Mouse (Mus musculus): ENCODE results near the gene D5Ertd579e. TPM values are rescaled to one million over a fixed set of nuclear protein-coding genes. Genes with fewer than 3 reads are reported as not detected.

The D5Ertd579e gene
- total and polyA plus RNA-seq, 3 experiments: 13.7 to 29.4 (median 22.9) TPM

DNA sequence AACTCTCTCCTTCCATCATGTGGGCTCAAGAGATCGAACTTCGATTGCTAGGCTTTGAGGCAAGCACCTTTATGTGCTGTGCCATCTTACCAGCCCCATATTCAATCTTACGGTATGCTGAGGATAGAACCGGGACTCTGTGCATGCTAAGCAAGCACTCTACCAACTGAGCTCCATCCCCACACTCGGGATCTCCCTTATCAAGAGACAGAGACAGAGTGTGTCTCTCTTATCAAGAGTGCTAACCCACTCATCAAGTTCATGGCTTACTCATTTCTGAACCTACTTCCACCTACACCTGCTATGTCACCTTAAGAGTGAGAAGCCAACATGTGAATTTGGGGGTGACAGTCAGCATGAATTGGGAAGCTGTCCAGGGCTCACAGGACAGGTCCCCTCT is 24.4 kb upstream of the D5Ertd579e start:
- H3K9me3 ChIP-seq (replicated peaks; ENCODE audit: low read length): no peaks in the 10 kb centered on the region
- no peak overlapping the region for H3K4me2 ChIP-seq (ENCODE audit: insufficient read depth, low read depth, poor library complexity, severe bottlenecking)
- peaks cover 7 to 15% of the 10 kb centered on the region in 2 experiments; a peak in 2 of 4 replicates for H3K4me1 ChIP-seq (ENCODE audit: control insufficient read depth in 1 of 2, insufficient read depth in 2 of 2)
- TF ChIP-seq IRF4 (IDR thresholded peaks at IDR 0.05; ENCODE audit: low read depth, low read length): no peak
- TF ChIP-seq USF2 (conservative IDR thresholded peaks at IDR 0.05; ENCODE audit: low read depth, low read length): no peak
- no peak for TF ChIP-seq POLR2A (IDR thresholded peaks at IDR 0.05; ENCODE audit: low read depth, low read length)
- no peak for TF ChIP-seq ZKSCAN1 (IDR thresholded peaks at IDR 0.05; ENCODE audit: borderline replicate concordance, low read depth, low read length)
- no peak for TF ChIP-seq TCF12 (IDR thresholded peaks at IDR 0.05; ENCODE audit: low read depth, low read length)
- TF ChIP-seq MYC (IDR thresholded peaks at IDR 0.05; ENCODE audit: low read depth, low read length): no peak
- no peak for DNase-seq (ENCODE audit: extremely low read depth)
- no peaks in the 10 kb centered on the region for H3K27me3 ChIP-seq (replicated peaks)
- no peaks in the 10 kb centered on the region for H3K36me3 ChIP-seq (replicated peaks in 1 of 2; ENCODE audit: control insufficient read depth in 1 of 2, insufficient read depth in 1 of 2, low read length in 1 of 2)
- H3K79me2 ChIP-seq (replicated peaks; ENCODE audit: control insufficient read depth, extremely low read depth, insufficient read depth, poor library complexity, severe bottlenecking): no peaks in the 10 kb centered on the region
- in situ Hi-C loops (cut with MboI; ENCODE audit: low pct_ligation_motif_present, low pct_unique_long_range_greater_than_20kb, low sequenced_read_pairs): no loop called here
- dilution Hi-C loops (cut with MboI; ENCODE audit: extremely low pct_ligation_motif_present, extremely low pct_unique_long_range_greater_than_20kb, low sequenced_read_pairs): no loop called here
- no peak overlapping the region for H3K9ac ChIP-seq (ENCODE audit: insufficient read depth, low read depth)
- no peak overlapping the region for H3K4me3 ChIP-seq (replicated peaks in 1 of 3; ENCODE audit: low read depth in 2 of 3, low read length in 2 of 3, poor library complexity in 1 of 3)
- no peak overlapping the region for H3K27ac ChIP-seq (ENCODE audit: insufficient read depth, low read depth)

GRCm38 (mm10) chr5:36719601-36720000 is 23.8 kb upstream of the D5Ertd579e start:
- Histone ChIP-seq H3K27ac (ENCODE audit: insufficient read depth, low read depth) (no peak overlapping the region), H3K9me3 (replicated peaks; ENCODE audit: low read length) (no peaks in the 10 kb centered on the region), H3K4me3 (replicated peaks in 1 of 3; ENCODE audit: low read depth in 2 of 3, low read length in 2 of 3, poor library complexity in 1 of 3) (no peak overlapping the region), H3K27me3 (replicated peaks) (no peaks in the 10 kb centered on the region), H3K79me2 (replicated peaks; ENCODE audit: control insufficient read depth, extremely low read depth, insufficient read depth, poor library complexity, severe bottlenecking) (no peaks in the 10 kb centered on the region), H3K4me1 (ENCODE audit: control insufficient read depth in 1 of 2, insufficient read depth in 2 of 2) (peaks cover 7 to 15% of the 10 kb centered on the region in 2 experiments; a peak in 2 of 4 replicates), H3K36me3 (replicated peaks in 1 of 2; ENCODE audit: control insufficient read depth in 1 of 2, insufficient read depth in 1 of 2, low read length in 1 of 2) (no peaks in the 10 kb centered on the region), H3K4me2 (ENCODE audit: insufficient read depth, low read depth, poor library complexity, severe bottlenecking) (no peak overlapping the region), H3K9ac (ENCODE audit: insufficient read depth, low read depth) (no peak overlapping the region)
- TF ChIP-seq KAT2A (IDR thresholded peaks at IDR 0.05; ENCODE audit: insufficient replicate concordance, low read length): no peak
- no peak for TF ChIP-seq ETS1 (conservative IDR thresholded peaks at IDR 0.05; ENCODE audit: low read depth, low read length)
- no peak for TF ChIP-seq CTCF (conservative IDR thresholded peaks at IDR 0.05 in 1 of 2, IDR thresholded peaks at IDR 0.05 in 1 of 2; ENCODE audit: low read depth in 2 of 2, low read length in 2 of 2)
- TF ChIP-seq HCFC1 (IDR thresholded peaks at IDR 0.05; ENCODE audit: low read depth, low read length): no peak
- TF ChIP-seq BHLHE40 (IDR thresholded peaks at IDR 0.05; ENCODE audit: low read depth, low read length): no peak
- no peak for TF ChIP-seq POLR2AphosphoS2 (IDR thresholded peaks at IDR 0.05; ENCODE audit: low read depth, low read length)
- no peak for TF ChIP-seq MEF2A (IDR thresholded peaks at IDR 0.05; ENCODE audit: borderline replicate concordance, low read depth, low read length)
- TF ChIP-seq ZMIZ1 (IDR thresholded peaks at IDR 0.05; ENCODE audit: low read depth, low read length): no peak
- TF ChIP-seq RAD21 (IDR thresholded peaks at IDR 0.05; ENCODE audit: low read depth, low read length): no peak
- TF ChIP-seq TBP (conservative IDR thresholded peaks at IDR 0.05; ENCODE audit: low read depth, low read length): no peak
- TF ChIP-seq MAFK (IDR thresholded peaks at IDR 0.05; ENCODE audit: insufficient replicate concordance, low read length): no peak
- TF ChIP-seq ELF1 (IDR thresholded peaks at IDR 0.05; ENCODE audit: low read depth, low read length): no peak
- TF ChIP-seq EP300 (IDR thresholded peaks at IDR 0.05; ENCODE audit: low read length): no peak
- TF ChIP-seq POLR2A (IDR thresholded peaks at IDR 0.05; ENCODE audit: low read depth, low read length): no peak
- no peak for TF ChIP-seq JUND (conservative IDR thresholded peaks at IDR 0.05; ENCODE audit: low read depth, low read length)
- no peak for TF ChIP-seq ZNF384 (IDR thresholded peaks at IDR 0.05; ENCODE audit: low read depth, low read length)
- TF ChIP-seq JUN (IDR thresholded peaks at IDR 0.05; ENCODE audit: insufficient read depth, low read depth, low read length): no peak
- no peak for TF ChIP-seq MXI1 (IDR thresholded peaks at IDR 0.05; ENCODE audit: low read depth, low read length)
- no peak for TF ChIP-seq E2F4 (IDR thresholded peaks at IDR 0.05; ENCODE audit: insufficient replicate concordance, low read depth, low read length)
- no peak for DNase-seq (ENCODE audit: extremely low read depth)
- in situ Hi-C loops (cut with MboI; ENCODE audit: low pct_ligation_motif_present, low pct_unique_long_range_greater_than_20kb, low sequenced_read_pairs): no loop called here
- dilution Hi-C loops (cut with MboI; ENCODE audit: extremely low pct_ligation_motif_present, extremely low pct_unique_long_range_greater_than_20kb, low sequenced_read_pairs): no loop called here

Data from CH12.LX (cell line).